Mouse (Mus musculus) cerebellum, adult 18-20 months (tissue): ENCODE measurements at regions not wholly inside any gene's neighbourhood (a gene's known extent, or its start where the extent isn't known, plus 50 kb on each side); places are given as distances from the start of the nearest gene placed in this dataset.

Source experiments
- DNase-seq, 2 experiments: peaks; one replicate each; pipeline ENCODE4 v3.0.0; 2021

GRCm38 (mm10) chr16:73835715-73836440 is 575.7 kb downstream of the Robo2 start:
- DNase-seq: no peak

- DNase-seq: no peak
These were observed 590.0 kb downstream of the Robo2 start for GRCm38 (mm10) chr16:73821387-73822338.

GRCm38 (mm10) chr16:73804572-73804971 is 607.1 kb downstream of the Robo2 start:
- DNase-seq: no peak

- no peak for DNase-seq
These were observed 615.0 kb downstream of the Robo2 start for GRCm38 (mm10) chr16:73796528-73797171.

- DNase-seq: no peak
These were observed 626.6 kb downstream of the Robo2 start for GRCm38 (mm10) chr16:73785074-73785438.

GRCm38 (mm10) chr16:73784296-73785073 is 627.1 kb downstream of the Robo2 start:
- no peak for DNase-seq

- no peak for DNase-seq
These were observed 639.2 kb downstream of the Robo2 start for GRCm38 (mm10) chr16:73772454-73772853.

- no peak for DNase-seq
These were observed 641.2 kb downstream of the Robo2 start for GRCm38 (mm10) chr16:73770440-73770856.

- no peak for DNase-seq
These were observed 641.9 kb downstream of the Robo2 start for GRCm38 (mm10) chr16:73769729-73770128.

- DNase-seq: no peak
These were observed 642.9 kb downstream of the Robo2 start for GRCm38 (mm10) chr16:73768706-73769105.

- DNase-seq: no peak
These were observed 646.4 kb downstream of the Robo2 start for GRCm38 (mm10) chr16:73765184-73765583.

- DNase-seq: no peak
These were observed 650.7 kb downstream of the Robo2 start for GRCm38 (mm10) chr16:73760921-73761320.

- no peak for DNase-seq
These were observed 652.8 kb downstream of the Robo2 start for GRCm38 (mm10) chr16:73758872-73759271.

GRCm38 (mm10) chr16:73754302-73754701 is 657.3 kb downstream of the Robo2 start:
- no peak for DNase-seq

- no peak for DNase-seq
These were observed 683.3 kb downstream of the Robo2 start for GRCm38 (mm10) chr16:73728297-73728696.

GRCm38 (mm10) chr16:73719691-73720090 is 691.9 kb downstream of the Robo2 start:
- DNase-seq: no peak

GRCm38 (mm10) chr16:73716301-73716700 is 695.3 kb downstream of the Robo2 start:
- no peak for DNase-seq

GRCm38 (mm10) chr16:73707051-73707450 is 704.6 kb downstream of the Robo2 start:
- DNase-seq: no peak

GRCm38 (mm10) chr16:73689274-73689673 is 722.4 kb downstream of the Robo2 start:
- no peak for DNase-seq

- DNase-seq: no peak
These were observed 731.8 kb downstream of the Robo2 start for GRCm38 (mm10) chr16:73679804-73680203.

GRCm38 (mm10) chr16:73670516-73670915 is 741.1 kb downstream of the Robo2 start:
- DNase-seq: no peak

GRCm38 (mm10) chr16:73652976-73653690 is 758.5 kb downstream of the Robo2 start:
- no peak for DNase-seq
